Mouse (Mus musculus): ENCODE results near the gene Tcte2. TPM values are rescaled to one million over a fixed set of nuclear protein-coding genes. Genes with fewer than 3 reads are reported as not detected.

Tcte2 gene
- polyA plus RNA-seq, 1 experiment from 2014 or later = 2.8 TPM

DNA sequence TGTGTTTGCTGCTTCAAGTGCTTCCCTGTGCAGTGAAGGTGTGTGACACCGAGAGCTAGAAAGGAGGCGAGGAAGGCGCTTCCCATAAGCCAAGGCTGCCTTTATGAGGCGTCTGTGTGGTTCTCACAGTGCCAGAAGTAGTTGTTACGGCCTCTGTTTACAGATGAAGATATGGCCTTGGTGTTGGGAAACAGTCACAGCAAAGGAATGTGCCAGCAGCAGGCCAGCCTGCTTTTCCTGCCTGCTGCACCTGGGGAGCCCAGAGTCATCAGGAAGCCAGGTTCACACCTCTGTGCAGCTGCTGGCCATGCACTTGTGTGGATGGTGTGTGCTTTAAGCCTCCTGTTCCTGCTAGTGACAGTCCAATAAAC lies 17.9 kb downstream of the Tcte2 start:
- DNase-seq (ENCODE audit: low spot score) = peak; percentile 15
- H3K9me3 ChIP-seq = no peaks in the 10 kb centered on the region
- H3K4me3 ChIP-seq = no peak overlapping the region
- H3K4me1 ChIP-seq = peaks cover 35% of the 10 kb centered on the region
- WGBS = 46% methylated on average over 5 of the region's 5 CpGs
- H3K27me3 ChIP-seq (replicated peaks; ENCODE audit: low read depth, poor library complexity, severe bottlenecking) = no peaks in the 10 kb centered on the region
- H3K27ac ChIP-seq (replicated peaks) = peak overlapping the region; percentile 72; the same call in 1 of the 2 replicates
- H3K36me3 ChIP-seq (replicated peaks) = no peaks in the 10 kb centered on the region

DNA sequence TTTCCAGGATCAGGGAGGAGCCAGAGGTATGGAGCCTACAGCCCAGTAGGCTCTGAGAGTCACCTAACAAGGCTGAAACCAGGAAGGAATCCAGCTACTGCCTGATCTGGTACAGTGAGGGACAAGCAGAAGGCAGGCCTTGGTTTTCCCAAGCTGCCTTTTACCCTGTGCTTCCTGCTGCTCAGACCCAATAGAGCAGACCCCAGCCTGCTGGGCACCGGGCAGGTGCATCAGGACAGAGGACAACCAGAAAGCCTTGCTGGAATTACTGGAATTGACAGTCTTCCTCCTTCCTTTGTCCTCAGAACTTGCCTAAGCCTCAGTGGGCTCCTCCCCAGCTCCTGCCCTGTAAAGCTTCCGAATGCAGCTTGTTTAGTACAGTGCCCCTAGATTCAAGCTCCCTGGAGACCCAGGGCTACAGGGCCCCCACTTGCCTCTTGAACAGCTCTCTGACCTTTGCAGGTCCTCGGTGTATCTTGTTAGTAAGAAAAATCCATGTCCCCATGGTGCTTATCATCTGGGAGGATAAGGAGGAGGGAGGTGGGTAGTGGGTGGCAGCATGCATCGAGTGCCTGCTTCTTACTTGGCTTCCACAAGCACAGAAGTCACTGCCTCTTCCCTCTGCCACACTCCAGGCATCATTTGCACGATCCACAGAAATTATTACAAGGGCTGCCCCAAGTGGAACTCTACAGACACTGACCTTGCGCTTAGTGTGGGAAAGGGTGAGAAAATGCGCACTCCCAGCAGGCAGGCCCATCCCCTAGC lies 18.5 kb downstream of the Tcte2 start:
- peak; percentile 10 for DNase-seq (ENCODE audit: low spot score)
- H3K4me3 ChIP-seq = no peak overlapping the region
- H3K27ac ChIP-seq (replicated peaks) = peak overlapping the region; percentile 72
- no peaks in the 10 kb centered on the region for H3K27me3 ChIP-seq (replicated peaks; ENCODE audit: low read depth, poor library complexity, severe bottlenecking)
- 47% methylated on average over 7 of the region's 7 CpGs for WGBS
- no peaks in the 10 kb centered on the region for H3K36me3 ChIP-seq (replicated peaks)
- H3K9me3 ChIP-seq = no peaks in the 10 kb centered on the region
- H3K4me1 ChIP-seq = peaks cover 40% of the 10 kb centered on the region

DNA sequence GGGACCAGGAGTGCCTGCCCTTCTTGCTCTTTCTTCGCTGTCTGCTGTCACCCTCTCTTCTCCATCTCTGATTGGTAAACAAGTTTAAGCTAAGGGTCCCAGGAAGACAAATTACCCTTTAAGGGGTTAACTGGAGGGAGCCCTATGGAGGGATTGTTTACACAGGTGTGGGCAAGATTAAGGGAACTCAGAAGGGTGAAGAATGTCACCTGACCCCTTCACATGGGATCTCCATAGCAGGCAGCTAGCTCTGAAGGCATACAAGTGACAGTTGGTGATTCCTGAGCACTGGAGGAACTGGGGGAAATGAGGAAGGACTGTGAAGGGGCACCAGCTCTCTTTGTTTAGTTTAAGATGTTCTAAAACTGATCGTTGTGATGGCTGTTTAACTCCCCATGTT lies 19.3 kb downstream of the Tcte2 start:
- H3K4me1 ChIP-seq = peaks cover 47% of the 10 kb centered on the region
- WGBS = 31% methylated on average over 2 of the region's 2 CpGs
- no peak for DNase-seq (ENCODE audit: low spot score)
- H3K27me3 ChIP-seq (replicated peaks; ENCODE audit: low read depth, poor library complexity, severe bottlenecking) = no peaks in the 10 kb centered on the region
- no peaks in the 10 kb centered on the region for H3K36me3 ChIP-seq (replicated peaks)
- no peak overlapping the region for H3K27ac ChIP-seq (replicated peaks)
- H3K9me3 ChIP-seq = no peaks in the 10 kb centered on the region
- H3K4me3 ChIP-seq = no peak overlapping the region

DNA sequence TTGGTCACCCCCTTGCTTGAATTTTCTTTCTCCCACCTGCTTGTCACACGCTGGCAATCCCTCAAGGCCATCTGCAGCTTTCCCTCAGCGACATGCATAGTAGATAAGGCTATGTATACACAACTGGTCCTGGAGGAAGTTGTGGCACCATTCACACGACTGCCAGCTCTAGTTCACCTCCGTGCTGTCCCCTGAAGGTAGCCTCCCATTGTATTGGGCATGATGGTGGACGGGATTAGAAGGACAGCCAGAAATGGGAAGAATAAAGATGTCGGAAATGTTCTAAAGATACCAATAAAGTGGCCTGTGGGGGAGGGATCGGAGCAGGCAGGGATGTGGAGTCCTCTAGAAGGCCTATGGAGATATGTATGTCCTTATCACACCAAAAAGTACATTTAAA lies 20.0 kb downstream of the Tcte2 start:
- DNase-seq (ENCODE audit: low spot score) = no peak
- peaks cover 49% of the 10 kb centered on the region for H3K4me1 ChIP-seq
- H3K27me3 ChIP-seq (replicated peaks; ENCODE audit: low read depth, poor library complexity, severe bottlenecking) = no peaks in the 10 kb centered on the region
- no peak overlapping the region for H3K27ac ChIP-seq (replicated peaks)
- 82% methylated on average over 7 of the region's 7 CpGs for WGBS
- no peaks in the 10 kb centered on the region for H3K9me3 ChIP-seq
- no peaks in the 10 kb centered on the region for H3K36me3 ChIP-seq (replicated peaks)
- no peak overlapping the region for H3K4me3 ChIP-seq

DNA sequence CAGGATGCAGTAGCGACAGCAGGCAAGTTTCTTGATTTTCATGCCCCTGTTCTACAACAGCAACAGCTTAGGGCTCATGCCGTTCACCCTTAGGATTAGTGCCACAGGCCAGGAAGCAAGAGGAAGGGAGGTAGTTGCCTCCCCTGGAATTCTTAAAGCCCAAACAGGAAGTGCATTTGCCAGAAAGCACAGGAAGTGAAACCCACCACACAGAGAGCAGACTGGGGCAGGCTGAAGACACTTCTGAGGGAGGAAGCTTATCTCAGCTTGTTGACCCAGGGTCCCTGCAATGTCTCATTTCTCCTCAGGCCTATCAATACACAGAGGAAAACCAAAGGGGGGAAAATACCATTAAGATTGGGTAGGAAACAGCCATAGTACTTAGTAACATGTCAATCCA lies 20.8 kb downstream of the Tcte2 start:
- Histone ChIP-seq H3K36me3 (replicated peaks) (no peaks in the 10 kb centered on the region), H3K4me1 (peaks cover 51% of the 10 kb centered on the region), H3K4me3 (no peak overlapping the region), H3K27me3 (replicated peaks; ENCODE audit: low read depth, poor library complexity, severe bottlenecking) (no peaks in the 10 kb centered on the region), H3K27ac (replicated peaks) (0 out of 2 replicates have a peak overlapping the region, but pooled peaks have one; percentile 8), H3K9me3 (no peaks in the 10 kb centered on the region)
- 47% methylated on average over 2 of the region's 2 CpGs for WGBS
- no peak for DNase-seq (ENCODE audit: low spot score)

DNA sequence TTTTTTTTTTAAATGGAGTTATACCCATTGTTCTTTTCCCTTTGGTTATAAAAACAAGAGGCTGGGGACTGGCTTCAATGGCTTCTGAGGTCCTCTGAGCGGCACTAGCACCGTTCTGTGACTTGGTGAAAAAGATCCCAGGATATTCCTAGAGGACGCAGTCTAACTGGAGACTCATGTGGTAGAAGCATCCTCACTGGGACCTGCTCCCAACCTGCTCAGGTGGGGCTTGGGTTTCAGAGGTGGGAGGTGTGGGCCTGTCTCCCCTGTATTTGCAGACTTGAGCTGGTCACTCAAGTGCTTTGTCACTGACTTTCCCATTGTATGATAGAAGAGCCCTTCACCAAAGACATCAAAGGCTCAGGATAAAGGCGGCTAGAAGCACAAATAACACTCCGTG lies 21.6 kb downstream of the Tcte2 start:
- Histone ChIP-seq H3K9me3 (no peaks in the 10 kb centered on the region), H3K4me3 (no peak overlapping the region), H3K4me1 (peaks cover 53% of the 10 kb centered on the region), H3K27me3 (replicated peaks; ENCODE audit: low read depth, poor library complexity, severe bottlenecking) (no peaks in the 10 kb centered on the region), H3K27ac (replicated peaks) (no peak overlapping the region), H3K36me3 (replicated peaks) (no peaks in the 10 kb centered on the region)
- no peak for DNase-seq (ENCODE audit: low spot score)
- WGBS = 75% methylated on average over 5 of the region's 5 CpGs

DNA sequence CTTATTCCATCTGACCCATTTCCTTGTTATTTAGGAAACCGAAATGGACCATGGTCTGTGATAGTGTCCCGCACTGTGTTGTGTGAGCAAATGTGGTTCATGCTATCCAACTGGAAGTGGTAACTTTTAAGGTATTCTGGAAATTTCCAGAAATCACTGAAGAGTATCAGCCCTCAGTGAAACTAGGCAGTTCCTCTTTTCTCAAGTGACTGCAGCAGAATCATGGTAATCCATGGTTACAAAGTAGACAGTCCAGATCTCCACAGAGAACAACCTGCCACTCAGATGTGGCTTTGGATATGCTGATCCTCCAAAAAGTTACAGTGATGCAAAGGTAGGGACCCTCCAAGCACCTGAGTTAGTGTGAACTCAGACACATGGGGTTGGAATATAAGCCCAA lies 22.7 kb downstream of the Tcte2 start:
- WGBS = 93% methylated on average over 2 of the region's 2 CpGs
- Histone ChIP-seq H3K36me3 (replicated peaks) (no peaks in the 10 kb centered on the region), H3K27me3 (replicated peaks; ENCODE audit: low read depth, poor library complexity, severe bottlenecking) (no peaks in the 10 kb centered on the region), H3K4me1 (peaks cover 51% of the 10 kb centered on the region), H3K27ac (replicated peaks) (no peak overlapping the region), H3K9me3 (no peaks in the 10 kb centered on the region), H3K4me3 (no peak overlapping the region)
- DNase-seq (ENCODE audit: low spot score) = no peak

DNA sequence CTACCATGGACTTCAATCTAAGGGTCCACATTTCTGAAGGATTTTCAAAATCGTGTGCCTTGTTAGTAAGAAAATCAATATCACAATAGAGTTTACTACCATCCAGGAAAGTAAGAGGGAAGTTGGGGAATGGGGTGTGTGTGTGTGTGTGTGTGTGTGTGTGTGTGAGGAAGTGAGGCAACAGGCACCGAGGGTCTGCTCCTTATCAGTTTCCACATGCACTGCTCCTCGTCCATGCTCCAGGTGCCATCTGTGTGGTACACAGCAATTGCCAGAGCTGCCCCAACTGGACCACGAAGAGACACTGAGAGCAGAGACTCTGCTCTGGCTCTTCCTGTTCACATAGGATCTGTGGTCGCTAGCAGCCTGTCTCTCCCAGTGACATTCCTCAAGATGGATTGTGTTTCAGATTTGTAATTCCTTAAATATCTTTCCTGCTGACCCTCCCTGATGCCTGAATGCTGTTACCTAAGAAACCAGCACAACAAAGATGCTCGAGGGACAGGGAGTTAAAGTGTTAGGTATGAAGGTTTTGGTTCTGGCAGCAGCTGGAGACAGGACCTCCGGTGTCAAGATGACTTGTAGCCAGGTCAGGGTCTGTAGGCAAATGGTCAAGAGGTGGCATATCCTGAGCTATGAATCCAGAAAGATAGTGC lies 23.4 kb downstream of the Tcte2 start:
- Histone ChIP-seq H3K4me1 (peaks cover 44% of the 10 kb centered on the region), H3K36me3 (replicated peaks) (no peaks in the 10 kb centered on the region), H3K9me3 (no peaks in the 10 kb centered on the region), H3K27ac (replicated peaks) (no peak overlapping the region), H3K4me3 (no peak overlapping the region), H3K27me3 (replicated peaks; ENCODE audit: low read depth, poor library complexity, severe bottlenecking) (no peaks in the 10 kb centered on the region)
- WGBS = 65% methylated on average over 7 of the region's 7 CpGs
- DNase-seq (ENCODE audit: low spot score) = no peak

DNA sequence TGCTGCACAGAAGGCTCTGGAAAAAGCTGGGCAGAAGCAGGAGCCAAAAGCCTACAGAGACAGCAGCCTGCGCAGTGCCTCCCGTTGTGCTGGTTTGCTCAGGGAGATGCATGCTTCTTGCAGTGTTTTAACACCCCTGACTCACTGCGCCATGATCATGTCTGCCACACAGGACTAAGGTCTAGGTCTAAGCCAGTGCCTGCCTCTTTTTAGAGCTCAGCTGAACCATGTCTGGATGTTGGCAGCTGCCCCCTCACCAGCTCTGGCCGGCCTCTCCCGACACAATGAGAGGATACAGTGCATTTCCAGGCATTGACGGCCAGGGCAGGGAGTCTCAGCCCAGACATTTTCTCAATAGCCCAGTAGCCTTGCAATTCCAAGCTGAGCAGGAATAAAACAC lies 24.3 kb downstream of the Tcte2 start:
- Histone ChIP-seq H3K9me3 (no peaks in the 10 kb centered on the region), H3K27me3 (replicated peaks; ENCODE audit: low read depth, poor library complexity, severe bottlenecking) (no peaks in the 10 kb centered on the region), H3K4me1 (peaks cover 40% of the 10 kb centered on the region), H3K36me3 (replicated peaks) (no peaks in the 10 kb centered on the region), H3K4me3 (no peak overlapping the region), H3K27ac (replicated peaks) (no peak overlapping the region)
- 79% methylated on average over 6 of the region's 6 CpGs for WGBS
- DNase-seq (ENCODE audit: low spot score) = no peak

DNA sequence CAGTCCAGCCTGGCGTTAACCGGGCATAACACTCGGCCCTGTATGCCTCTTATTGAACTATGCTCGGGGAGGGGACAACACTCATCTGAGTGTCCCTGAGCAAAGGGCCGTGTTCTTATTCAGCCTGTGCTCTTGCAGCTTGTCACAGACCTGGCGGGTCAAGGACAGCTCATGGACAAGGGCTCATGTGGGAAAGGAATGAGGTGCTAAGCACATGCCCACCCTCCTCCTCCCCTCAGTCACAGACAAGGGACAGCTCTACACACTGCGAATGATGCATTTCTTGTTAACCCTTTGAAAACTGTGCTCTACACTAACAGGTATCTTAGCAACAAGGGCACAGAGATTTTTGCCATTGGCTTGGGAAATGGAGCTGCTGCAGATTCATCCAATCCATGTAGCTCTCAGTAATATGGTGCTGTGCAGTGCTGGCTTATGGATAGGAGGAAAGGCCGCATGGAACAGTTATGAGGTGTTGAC lies 25.8 kb downstream of the Tcte2 start:
- H3K4me3 ChIP-seq = no peak overlapping the region
- no peaks in the 10 kb centered on the region for H3K9me3 ChIP-seq
- H3K27ac ChIP-seq (replicated peaks) = no peak overlapping the region
- no peaks in the 10 kb centered on the region for H3K27me3 ChIP-seq (replicated peaks; ENCODE audit: low read depth, poor library complexity, severe bottlenecking)
- no peak for DNase-seq (ENCODE audit: low spot score)
- H3K4me1 ChIP-seq = peaks cover 36% of the 10 kb centered on the region
- WGBS = 82% methylated on average over 8 of the region's 8 CpGs
- H3K36me3 ChIP-seq (replicated peaks) = no peaks in the 10 kb centered on the region

DNA sequence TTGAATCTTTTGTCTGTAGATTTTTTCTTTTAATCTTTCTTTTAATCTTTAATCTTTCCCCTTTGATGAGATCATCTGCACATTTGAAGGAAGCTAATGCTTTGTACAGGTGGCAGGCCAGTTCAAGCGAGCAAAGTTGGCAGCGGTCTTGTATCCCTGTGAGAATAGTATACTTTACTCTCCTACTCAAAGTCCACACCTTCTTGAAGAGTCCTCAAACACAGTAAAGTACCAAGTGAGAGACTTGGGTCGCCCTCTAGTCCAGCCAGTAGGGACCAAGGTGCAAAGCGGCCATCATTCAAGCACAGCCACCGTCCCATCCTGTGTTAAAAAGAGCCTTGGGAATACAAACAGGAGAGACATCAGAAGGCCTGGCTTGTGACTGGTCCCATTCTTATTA lies 26.6 kb downstream of the Tcte2 start:
- no peaks in the 10 kb centered on the region for H3K27me3 ChIP-seq (replicated peaks; ENCODE audit: low read depth, poor library complexity, severe bottlenecking)
- no peak overlapping the region for H3K4me3 ChIP-seq
- DNase-seq (ENCODE audit: low spot score) = no peak
- H3K27ac ChIP-seq (replicated peaks) = no peak overlapping the region
- H3K9me3 ChIP-seq = no peaks in the 10 kb centered on the region
- H3K4me1 ChIP-seq = peaks cover 32% of the 10 kb centered on the region
- H3K36me3 ChIP-seq (replicated peaks) = no peaks in the 10 kb centered on the region
- WGBS = 93% methylated on average over 5 of the region's 5 CpGs

DNA sequence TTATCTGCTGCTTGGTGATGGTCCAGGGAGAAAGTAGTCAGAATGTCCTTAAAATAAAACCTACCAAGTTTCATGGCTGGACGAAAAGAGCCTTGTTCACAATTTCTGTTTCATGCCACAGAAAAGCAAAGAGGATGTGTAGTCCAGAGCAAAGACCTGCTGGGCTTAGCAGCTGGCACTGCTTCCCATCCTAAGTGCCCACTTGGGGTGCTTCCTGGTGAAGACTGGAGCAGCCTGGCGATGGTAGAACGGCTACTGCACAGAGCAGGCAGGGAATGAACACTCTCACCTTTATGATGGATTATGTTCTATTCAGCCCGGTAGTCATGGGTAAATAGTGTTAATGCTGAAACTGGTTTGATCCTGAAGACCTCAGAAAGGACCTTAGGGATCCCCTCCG lies 27.7 kb downstream of the Tcte2 start:
- Histone ChIP-seq H3K9me3 (no peaks in the 10 kb centered on the region), H3K4me3 (no peak overlapping the region), H3K36me3 (replicated peaks) (no peaks in the 10 kb centered on the region), H3K27ac (replicated peaks) (no peak overlapping the region), H3K27me3 (replicated peaks; ENCODE audit: low read depth, poor library complexity, severe bottlenecking) (no peaks in the 10 kb centered on the region), H3K4me1 (peaks cover 32% of the 10 kb centered on the region)
- DNase-seq (ENCODE audit: low spot score) = no peak
- 90% methylated on average over 5 of the region's 5 CpGs for WGBS

DNA sequence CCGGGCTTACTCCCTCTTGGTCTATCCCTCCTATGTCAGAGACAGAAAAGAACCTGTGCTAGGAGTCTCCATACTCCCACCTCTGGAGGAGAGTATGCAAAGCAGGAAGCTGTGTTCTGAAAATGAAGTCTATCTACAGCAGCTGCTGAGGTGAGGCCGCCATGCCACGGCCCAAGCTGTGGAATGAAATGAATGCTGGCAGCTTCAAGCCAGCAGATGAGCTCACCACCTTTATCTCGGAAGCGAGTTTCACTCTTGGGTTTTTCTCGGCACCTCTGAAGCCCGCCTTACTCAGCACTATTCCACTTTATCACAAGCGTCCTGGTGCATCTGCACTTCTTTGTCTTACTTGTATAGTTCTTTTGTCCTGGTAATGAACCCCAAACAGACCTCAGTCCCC lies 28.9 kb downstream of the Tcte2 start:
- Histone ChIP-seq H3K4me1 (peaks cover 23% of the 10 kb centered on the region), H3K27me3 (replicated peaks; ENCODE audit: low read depth, poor library complexity, severe bottlenecking) (no peaks in the 10 kb centered on the region), H3K27ac (replicated peaks) (no peak overlapping the region), H3K4me3 (no peak overlapping the region), H3K36me3 (replicated peaks) (no peaks in the 10 kb centered on the region), H3K9me3 (no peaks in the 10 kb centered on the region)
- WGBS = 51% methylated on average over 8 of the region's 8 CpGs
- no peak for DNase-seq (ENCODE audit: low spot score)
